Mouse (Mus musculus) liver, embryonic 14.5 days (tissue): ENCODE measurements at regions not wholly inside any gene's neighbourhood (a gene's known extent, or its start where the extent isn't known, plus 50 kb on each side); places are given as distances from the start of the nearest gene placed in this dataset.

ENCODE experiments used
- CTCF ChIP-seq: IDR thresholded peaks from 2 replicates; pipeline ENCODE4 v1.5.1; 2016; ENCODE audit warnings: antibody characterized with exemption, low read depth, control low read depth
- EP300 ChIP-seq: IDR thresholded peaks from 2 replicates; pipeline ENCODE4 v1.6.1; 2016; ENCODE audit warnings: antibody characterized with exemption, low read depth

- TF ChIP-seq CTCF = no peak
- TF ChIP-seq EP300 = no peak
Measured at GRCm38 (mm10) chr4:127534411-127534810, 176.4 kb upstream of the Gjb5 start.
